Mouse (Mus musculus) cerebellum, postnatal 14 days (tissue): ENCODE data around the gene Npsr1.
A peak's percentile ranks its signal among the peaks of the same experiment; 100 is the strongest.

ENCODE experiments used
- DNase-seq, 2 experiments: peaks; one replicate each; pipeline ENCODE4 v3.0.0; 2021; ENCODE audit warnings: mixed read lengths in 2 of 2

Npsr1 gene

DNA sequence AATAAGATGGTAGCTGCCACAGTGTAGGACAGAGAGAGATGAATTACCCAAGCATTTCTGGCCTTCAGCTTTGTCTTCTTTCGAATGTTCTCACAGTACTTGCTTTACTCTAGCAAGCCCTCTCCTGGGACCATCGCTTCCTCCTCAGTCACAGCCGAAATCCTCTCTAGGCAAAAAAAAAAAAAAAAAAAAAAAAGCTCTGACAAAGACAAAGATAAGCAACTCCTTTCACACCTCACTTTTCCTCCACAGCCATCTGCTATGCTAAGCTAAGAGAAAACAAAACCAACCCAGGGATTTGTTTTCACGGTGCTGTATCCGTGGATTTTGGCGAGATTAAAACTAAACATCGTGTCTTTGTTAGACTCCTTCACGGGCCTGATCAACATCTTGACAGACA lies 156.4 kb downstream of the Npsr1 start:
- DNase-seq: no peak

DNA sequence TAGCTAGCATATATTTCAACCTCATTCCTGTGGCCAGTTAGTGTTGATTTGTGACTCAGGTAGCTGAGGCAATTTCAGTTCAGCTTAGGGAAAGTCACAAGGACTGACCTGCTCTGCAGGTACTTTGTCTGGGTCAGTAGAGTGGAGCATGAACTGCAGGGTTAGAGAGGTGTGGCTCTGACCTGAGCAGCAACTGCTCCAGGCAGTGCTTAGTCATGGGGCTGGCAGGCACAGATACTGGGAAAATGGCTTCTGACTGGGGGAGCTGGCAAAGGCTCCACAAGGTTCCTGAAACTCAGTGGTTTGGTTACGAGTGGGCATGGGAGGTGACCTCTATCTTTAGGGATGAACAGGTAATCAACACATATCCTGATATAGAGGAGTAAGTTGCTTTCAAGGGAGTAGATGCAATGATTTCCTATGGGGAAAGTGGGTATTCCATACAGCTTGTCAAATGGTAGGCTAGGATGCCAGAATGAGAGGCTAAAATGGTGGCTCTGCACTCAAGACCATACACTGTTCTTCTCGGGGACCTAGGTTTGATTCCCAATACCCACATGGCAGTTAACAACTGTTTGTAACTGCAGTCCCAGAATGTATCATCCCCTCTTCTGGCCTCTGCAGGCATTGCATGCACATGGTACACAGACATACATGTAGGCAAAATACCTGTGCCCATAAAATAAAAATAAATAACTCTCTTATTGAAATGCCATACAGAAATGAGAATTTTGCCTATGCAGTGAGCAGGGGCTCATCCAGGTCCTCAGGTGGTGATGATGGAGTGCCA lies 182.9 kb downstream of the Npsr1 start:
- no peak for DNase-seq

DNA sequence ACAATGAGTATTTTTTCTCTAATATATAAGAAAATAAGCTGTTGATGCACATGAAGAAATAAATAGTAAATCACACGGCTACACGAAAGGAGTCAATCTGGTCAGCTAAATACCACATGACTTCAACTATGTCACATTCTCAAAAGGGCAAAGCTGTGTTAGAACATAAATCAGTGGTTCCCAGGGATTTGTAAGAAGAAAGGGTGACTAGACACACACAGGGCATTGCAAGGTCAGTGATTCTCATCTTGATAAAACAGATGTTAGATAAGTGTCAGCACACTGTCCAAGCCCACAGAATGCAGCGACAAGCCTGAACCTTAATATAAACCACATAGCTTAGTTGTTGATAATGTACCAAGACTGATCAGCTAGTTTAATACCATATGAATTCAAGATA lies 184.8 kb downstream of the Npsr1 start:
- no peak for DNase-seq

DNA sequence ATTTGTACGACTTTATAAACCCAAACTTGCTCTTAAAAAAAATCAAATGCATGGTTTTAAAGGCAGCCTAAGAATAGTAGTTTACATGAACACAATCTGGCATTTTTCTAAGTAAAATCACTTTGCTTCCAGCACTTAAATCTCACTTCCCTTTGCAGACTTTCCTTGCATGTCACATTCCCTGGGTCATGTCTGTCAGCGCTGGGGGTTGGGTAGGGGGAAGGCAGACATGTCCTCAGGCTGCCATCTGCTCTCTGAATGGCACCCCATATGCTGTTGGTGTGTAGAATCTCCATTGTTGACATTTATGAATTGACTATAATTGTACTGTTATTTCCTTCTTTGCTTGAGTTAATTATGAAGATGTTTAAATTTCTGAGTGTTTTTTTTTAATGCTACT lies 185.3 kb downstream of the Npsr1 start:
- peak; percentile 61 to 69 for DNase-seq

DNA sequence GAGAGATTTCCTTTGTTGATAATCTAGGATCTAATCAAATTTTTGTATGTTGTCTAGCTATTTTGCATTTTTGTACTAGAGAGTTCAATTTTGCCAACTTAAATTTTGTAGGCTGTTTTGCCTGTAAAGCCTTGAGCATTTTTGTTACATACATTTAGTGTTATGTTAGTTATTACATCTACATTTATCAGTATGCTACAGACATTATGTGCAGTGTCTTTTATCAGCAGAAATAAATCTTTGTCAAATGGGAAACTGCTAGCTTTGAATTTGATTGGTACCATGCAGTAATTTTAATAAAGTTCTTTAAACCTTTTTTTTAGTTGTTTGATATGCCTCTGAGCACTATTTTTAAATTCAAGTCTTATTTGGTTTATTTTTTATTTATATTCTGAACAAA lies 185.7 kb downstream of the Npsr1 start:
- DNase-seq: no peak

DNA sequence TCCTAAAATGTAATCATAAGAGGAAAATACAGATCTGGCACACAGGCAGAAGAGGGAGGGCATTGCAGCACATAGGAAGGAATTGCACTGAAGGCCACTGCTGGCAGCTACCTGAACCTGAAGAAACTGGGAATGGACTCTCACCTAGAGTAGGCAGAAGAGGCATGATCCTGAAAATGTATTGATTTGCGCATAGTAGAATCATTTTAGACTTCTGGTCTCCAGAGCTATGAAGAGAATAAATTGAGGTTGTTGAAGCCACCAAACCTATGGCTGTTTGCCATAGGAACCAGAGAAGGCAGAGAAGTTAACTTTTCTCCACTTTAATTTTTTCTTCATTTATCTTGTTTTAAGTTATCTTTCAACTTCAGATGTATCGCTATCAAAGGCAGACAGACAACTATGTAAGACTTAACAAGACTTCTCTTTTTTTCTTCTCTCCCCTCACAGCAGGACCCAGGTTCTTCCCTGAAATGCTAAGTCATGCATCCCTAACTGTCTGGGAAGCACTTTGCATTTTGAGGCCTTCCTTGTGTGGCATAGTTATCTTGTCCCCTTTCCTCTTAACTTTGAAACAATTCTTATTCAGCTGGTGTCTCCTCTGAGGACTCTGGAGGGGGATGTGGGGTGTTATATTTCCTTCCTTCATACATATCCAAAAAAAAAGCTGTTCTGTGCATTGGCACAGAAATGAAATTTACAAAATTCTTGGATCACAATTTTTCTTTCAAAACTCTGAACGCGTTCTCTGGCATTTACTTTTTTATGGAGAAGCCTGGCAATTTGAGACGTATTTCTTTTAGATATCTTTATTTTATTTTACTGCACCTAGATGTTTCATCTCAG lies 186.7 kb downstream of the Npsr1 start:
- no peak for DNase-seq

DNA sequence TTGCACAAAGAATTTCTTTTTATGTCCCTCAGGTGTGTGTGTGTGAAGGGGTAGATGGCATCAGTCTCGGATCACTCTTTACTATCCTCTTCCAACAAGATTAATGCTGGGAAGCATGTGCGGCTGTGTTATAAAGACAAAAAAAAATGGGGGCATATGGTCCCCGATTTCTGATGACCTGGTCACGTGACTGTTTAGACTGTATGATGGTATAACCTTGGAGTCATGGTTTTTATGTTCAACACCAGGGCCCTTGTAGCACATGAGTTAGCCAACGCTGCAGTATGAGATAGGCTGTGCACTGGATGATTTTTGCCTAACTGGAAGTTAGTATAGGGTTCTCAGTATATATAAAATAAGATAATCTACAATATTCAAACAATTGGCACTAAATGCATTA lies 187.6 kb downstream of the Npsr1 start:
- DNase-seq: no peak

DNA sequence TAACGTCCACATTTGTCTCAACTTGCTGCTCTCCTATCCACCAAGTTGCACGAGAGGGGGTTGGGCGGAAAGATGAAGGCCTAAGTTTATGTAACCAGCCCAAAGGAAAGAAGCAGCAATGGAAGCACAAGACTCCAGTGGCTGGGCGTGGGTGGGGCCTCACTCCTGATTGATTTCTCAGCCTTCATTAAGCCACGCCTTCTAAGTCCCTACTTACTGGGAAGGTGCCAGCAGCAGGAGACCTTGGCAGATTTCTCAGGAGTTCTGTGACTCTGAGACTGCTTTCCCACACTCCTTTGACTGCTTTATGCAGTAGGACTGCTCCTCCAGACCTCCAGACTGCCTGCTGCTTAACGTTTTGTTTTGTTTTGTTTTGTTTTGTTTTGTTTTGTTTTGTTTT lies 193.6 kb downstream of the Npsr1 start:
- DNase-seq: no peak

DNA sequence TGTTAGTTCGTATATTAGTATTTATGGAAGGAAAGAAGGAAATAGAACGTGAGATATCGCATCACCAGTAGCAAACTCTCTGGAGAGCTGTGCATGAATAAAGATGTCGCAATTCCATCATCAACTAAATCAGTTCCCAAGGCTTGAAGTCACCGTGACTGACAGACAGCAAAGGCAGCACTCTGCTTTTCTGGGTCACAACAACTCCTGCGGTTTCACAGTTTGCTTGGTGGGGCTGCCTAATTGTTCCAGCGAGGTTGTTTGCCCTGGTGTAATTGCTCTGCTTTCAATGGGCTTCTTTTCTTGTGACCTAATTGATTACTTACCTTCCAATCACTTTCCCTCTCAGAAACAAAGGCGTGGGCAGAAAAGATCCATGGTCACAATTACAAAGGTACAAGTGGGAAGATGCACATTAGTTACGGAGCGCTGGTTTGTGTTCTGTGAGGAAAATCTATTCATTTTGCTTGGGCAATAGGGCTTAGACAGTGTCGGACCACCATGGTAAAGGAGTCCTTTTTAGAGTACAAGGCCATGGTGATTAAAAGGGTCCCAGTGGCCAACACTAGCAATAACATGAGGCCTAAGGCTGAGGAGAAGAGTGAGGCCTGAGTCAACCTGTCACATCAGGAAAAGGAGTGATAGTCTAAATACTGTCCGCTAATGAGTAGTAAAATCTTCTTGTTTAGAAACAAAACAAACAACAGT lies 195.6 kb downstream of the Npsr1 start:
- no peak for DNase-seq

DNA sequence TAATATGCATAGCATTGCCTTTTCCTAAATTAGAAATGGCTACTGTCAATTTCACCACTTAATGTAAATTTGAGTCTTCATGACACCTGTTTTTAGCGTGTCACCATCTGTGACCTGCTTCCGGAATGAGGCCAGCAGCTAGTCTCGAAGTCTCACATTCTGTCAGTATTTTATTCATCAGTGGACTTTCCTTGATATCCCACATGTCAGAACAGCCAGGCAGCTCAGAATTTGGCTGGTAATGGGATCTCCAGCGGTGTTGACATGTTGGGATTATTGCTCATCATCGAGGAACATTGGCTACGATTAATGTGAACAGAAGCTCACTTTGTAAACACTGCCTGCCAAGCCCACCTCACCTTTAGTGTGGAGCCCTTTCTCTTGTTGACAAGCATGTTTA lies 205.1 kb downstream of the Npsr1 start:
- DNase-seq: peak; percentile 76 to 79

DNA sequence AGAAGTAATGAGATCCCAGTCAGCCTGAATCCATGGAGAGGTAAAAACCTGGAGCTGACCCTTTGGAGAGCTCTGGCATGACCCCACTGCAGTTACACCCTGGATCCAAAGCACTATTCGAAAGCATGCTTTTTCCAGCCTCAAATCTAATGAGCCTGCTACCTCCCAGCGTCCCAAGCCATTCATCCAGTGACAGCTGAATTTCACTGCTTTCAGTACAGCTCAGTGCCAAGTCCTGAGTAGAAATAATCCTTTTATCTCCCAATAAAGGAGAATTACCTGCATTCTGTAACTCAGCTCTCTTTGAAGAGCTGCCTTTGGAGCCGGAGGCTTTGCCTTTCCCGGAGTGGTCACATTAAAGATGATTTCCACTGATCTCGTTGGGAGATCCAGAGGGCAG lies 209.2 kb downstream of the Npsr1 start:
- DNase-seq: no peak

DNA sequence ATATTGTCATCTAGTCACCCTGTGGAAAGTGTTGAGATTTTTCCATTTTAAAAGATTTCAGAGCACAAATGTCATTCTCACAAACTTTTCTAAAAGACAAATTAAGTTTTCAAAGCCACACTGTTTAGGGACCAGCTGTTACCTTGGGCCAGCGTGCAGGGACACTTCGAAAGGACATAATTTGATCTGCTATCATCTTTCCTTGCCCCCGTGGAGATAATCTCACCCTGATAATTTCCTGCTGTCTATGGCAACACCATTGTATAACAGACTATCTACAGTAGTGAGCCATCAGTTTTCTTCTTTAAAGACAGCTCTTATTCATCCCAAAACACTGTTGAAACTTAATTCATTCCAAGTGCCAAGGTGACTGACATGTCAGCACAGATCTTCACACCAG lies 209.6 kb downstream of the Npsr1 start:
- DNase-seq: no peak

DNA sequence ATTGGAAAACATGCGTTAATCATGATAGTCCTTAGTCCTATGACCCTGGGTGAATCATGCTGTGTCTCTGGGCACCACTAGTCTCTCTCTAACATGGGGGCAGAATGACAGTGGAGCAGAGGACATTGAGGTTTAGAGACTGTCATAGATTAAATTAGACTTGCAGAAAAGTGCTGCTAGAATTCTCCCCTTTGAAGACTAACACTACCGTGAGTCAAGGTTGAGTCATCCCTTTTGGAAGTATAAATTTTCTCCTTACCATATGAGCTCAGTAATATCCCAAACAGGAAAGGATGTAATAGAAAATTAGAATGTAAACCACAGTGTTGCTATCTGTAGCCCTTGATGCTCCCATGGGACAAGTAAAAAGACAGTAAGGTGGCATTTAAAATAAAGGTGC lies 218.0 kb downstream of the Npsr1 start:
- no peak for DNase-seq

DNA sequence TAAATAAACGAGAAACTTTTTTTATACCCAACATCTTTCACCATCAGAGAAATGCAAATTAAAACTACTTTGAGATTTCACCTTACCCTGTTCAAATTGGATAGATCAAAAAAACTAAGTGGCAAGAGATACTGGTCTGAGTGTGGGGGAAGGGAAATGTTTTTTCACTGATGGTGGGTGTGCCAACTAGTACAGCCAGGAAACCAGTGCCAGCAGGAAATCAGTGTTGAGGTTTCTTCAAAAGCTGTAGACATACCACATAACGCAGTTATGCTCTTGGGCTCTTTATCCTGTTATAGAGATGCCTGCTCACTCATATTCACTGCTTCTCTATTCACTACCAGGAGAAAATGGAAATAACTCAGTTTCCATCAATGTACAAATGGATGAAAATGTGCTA lies 233.9 kb downstream of the Npsr1 start:
- no peak for DNase-seq

DNA sequence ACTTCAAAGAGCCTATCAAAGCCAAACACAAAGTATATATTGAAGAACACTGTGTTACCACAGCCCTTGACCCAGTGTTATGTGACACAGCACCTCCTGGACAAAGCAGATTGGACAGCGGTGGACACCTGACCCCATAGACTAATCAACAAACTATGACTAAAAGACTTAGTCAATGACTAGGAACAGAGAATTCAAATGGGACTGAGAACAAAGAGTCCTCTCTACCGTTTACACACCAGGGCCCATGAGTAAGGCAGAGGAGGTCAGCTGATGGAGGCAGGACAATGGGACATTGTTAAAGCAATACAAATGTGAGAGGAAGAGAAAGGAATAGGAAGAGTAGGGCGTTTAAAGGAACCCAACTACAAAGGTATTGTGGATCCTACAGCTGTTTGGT lies 243.5 kb downstream of the Npsr1 start:
- DNase-seq: no peak

DNA sequence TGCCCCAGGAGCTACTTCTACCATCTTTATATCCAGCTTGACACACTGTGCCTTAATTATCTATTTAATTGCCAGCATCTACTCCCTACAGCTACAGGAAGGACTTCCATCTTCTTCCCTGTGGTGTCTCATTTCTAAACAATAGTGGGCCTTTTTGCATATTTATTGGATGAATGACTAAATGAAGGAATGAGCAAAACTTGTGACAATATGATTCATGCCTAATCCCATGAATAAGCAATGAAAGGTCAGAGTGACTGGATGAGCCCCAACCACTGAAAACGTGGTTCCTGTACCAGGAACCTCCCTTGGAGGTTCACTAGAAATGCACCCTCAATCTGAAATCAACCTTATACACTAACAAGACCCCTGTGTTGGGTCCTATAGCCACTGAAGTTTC lies 249.2 kb downstream of the Npsr1 start:
- DNase-seq: no peak

DNA sequence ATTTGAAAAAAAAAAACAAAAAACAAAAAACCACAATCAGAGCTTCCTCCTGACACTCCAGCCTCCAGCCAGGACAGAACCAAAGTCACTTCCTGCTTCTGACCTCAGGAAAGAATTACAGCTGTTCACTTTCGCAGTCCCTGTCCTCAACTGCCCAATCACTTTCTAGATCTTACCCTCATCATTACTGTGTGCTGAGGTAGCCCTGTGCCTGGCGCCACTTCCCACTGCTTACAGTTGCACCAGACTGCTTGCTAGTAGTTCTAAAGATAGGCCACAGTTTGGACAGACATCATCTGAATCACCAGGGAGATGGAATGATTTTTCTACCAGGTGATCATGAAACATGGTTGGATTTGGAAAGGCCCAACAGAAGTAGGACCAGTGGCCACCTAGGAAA lies 251.7 kb downstream of the Npsr1 start:
- no peak for DNase-seq

DNA sequence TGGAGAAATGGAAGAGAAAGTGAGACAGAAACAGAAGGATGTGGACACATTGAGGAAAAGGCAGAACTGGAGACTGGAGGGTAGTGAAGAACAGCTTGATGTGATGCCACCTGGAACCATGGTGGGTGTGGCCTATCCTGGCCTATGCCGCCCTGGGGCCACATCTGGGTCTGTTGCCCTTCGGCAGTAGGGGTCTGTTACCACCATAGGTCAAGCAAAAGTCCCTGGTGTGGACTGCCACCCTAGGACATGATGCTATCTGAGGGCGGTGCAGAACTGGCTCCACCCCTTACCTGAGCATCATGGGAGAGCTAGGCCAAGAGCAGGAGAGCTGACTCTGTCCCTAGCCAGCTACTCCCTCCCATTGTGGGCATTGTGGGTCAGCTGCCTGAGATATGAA lies 253.6 kb downstream of the Npsr1 start:
- DNase-seq: no peak
